Mouse (Mus musculus) megakaryocyte, embryonic 14.5 days (primary cell): ENCODE data around the gene Tvp23b.

Experiments used
- FLI1 ChIP-seq: IDR thresholded peaks from 2 replicates; pipeline ENCODE4 v1.6.1; 2012; ENCODE audit warnings: low read length, inconsistent platforms, mixed read lengths
- GATA1 ChIP-seq: IDR thresholded peaks from 3 replicates; pipeline ENCODE4 v1.6.1; 2012; ENCODE audit warnings: mixed read lengths, low read length, inconsistent platforms, borderline replicate concordance

- TF ChIP-seq GATA1 (no peak), FLI1 (no peak)
Observed at GRCm38 (mm10) chr11:62931141-62931540, 51.9 kb downstream of the Tvp23b start.
